Mouse (Mus musculus) limb, embryonic 13.5 days (tissue): ENCODE measurements around the gene Olfr323. TPM values are rescaled to one million over a fixed set of nuclear protein-coding genes. Genes with fewer than 3 reads are reported as not detected.

ENCODE experiments used
- ATAC-seq: fragments of 200-750 bp; cut with Nextera tagmentation; 2 replicates; pipeline ENCODE4 v1.8.0; 2017; ENCODE audit warnings: low read depth, moderate number of reproducible peaks, moderate TSS enrichment; ENCODE audit not compliant: low FRiP score
- H3K27ac ChIP-seq: fragments of 300-500 bp; sonication (generic); 2 replicates; pipeline ENCODE4 v1.5.1; 2015; ENCODE audit warnings: inconsistent platforms, mild to moderate bottlenecking, moderate library complexity
- H3K27me3 ChIP-seq: fragments of 300-500 bp; sonication (generic); 2 replicates; pipeline ENCODE4 v1.6.1; 2015; ENCODE audit warnings: mild to moderate bottlenecking, inconsistent platforms
- H3K36me3 ChIP-seq: fragments of 300-500 bp; sonication (generic); 2 replicates; pipeline ENCODE4 v1.6.1; 2015; ENCODE audit warnings: inconsistent platforms, mild to moderate bottlenecking, moderate library complexity
- H3K4me1 ChIP-seq: fragments of 300-500 bp; sonication (generic); 2 replicates; pipeline ENCODE4 v1.6.1; 2015; ENCODE audit warnings: inconsistent platforms
- H3K4me2 ChIP-seq: fragments of 300-500 bp; sonication (generic); replicated peaks from 2 replicates; pipeline ENCODE4 v1.6.1; 2015; ENCODE audit warnings: inconsistent platforms, mild to moderate bottlenecking, moderate library complexity
- H3K4me3 ChIP-seq: fragments of 300-500 bp; sonication (generic); 2 replicates; pipeline ENCODE4 v1.5.1; 2015; ENCODE audit warnings: moderate library complexity, mild to moderate bottlenecking, inconsistent platforms
- H3K9ac ChIP-seq: fragments of 300-500 bp; sonication (generic); 2 replicates; pipeline ENCODE4 v1.6.1; 2015; ENCODE audit warnings: mild to moderate bottlenecking, inconsistent platforms
- H3K9me3 ChIP-seq: fragments of 300-500 bp; sonication (generic); 2 replicates; pipeline ENCODE4 v1.6.1; 2016; ENCODE audit warnings: inconsistent platforms
- WGBS: fragments of 180-500 bp; shearing (Covaris S2); methylation state at CpG from one replicate; pipeline ENCODE4 v1.1.7; 2015; 5-methylcytosine and 5-hydroxymethylcytosine counted together
- polyA plus RNA-seq: library from polyadenylated mRNA; unstranded; fragments of >200 nt; fragmentation: Nextera tagmentation; extraction: Ambion mirVana; gene quantifications from 2 replicates; pipeline ENCODE4 v1.2.1, GENCODE M21; 2015

Gene Olfr323
- polyA plus RNA-seq: not detected in 2 replicates

DNA sequence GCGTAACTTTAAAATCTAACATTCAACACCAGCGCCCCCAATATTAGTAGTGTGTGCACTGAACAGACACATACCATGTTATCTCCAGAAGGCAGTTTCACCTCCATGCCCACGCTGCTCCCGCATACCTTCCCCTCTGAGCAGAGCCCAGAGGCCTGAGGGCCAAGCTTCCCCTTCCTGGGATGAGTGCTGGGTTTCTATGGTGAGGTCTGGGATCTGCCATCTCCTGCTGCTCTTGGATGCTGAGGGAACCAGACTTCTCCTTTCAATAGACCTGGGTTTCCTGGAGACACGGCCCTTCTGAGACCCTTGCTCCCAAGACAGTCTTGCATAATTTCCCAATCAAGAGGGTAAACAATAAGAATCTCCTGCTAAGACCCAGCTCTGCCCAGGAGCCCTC is at the start of gene Olfr323:
Gene Olfr323 (minus strand): TSS at position 101 of the 400 bp plus-strand sequence.
- Histone ChIP-seq H3K9me3 (no peaks in the 10 kb centered on the region), H3K27me3 (no peaks in the 10 kb centered on the region), H3K27ac (no peak within 1 kb of the TSS), H3K4me3 (no peak within 1 kb of the TSS), H3K9ac (no peak within 1 kb of the TSS), H3K4me1 (no peaks in the 10 kb centered on the region), H3K4me2 (no peak within 1 kb of the TSS), H3K36me3 (no peaks in the 10 kb centered on the region)
- no peak for ATAC-seq
- WGBS: 80% methylated on average over 5 of the region's 5 CpGs

DNA sequence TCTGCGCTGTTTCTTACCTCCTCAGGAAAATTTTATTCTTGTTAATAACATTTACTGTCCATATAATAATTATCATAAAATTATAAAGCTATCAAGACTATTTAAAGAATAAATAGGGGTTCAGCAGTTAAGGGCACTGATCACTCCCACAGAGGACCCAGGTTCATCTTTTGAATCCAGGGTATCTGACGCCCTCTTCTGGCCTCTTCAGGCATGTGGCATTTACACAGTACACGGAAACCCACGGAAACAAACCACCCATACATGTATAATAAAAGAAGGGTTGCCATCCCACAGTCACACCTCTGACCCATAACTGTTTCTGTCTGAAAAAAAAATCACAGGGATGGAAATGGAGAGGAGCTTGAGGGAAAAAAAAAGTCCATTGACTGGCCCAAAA is 41.5 kb upstream of the Olfr323 start:
- WGBS: 51% methylated on average over 4 of the region's 4 CpGs
- no peak overlapping the region for H3K27ac ChIP-seq
- H3K9me3 ChIP-seq: no peaks in the 10 kb centered on the region
- H3K4me2 ChIP-seq: no peak overlapping the region
- H3K4me3 ChIP-seq: no peak overlapping the region
- H3K27me3 ChIP-seq: no peaks in the 10 kb centered on the region
- no peak for ATAC-seq
- H3K36me3 ChIP-seq: no peaks in the 10 kb centered on the region
- H3K4me1 ChIP-seq: no peaks in the 10 kb centered on the region
- H3K9ac ChIP-seq: no peak overlapping the region

DNA sequence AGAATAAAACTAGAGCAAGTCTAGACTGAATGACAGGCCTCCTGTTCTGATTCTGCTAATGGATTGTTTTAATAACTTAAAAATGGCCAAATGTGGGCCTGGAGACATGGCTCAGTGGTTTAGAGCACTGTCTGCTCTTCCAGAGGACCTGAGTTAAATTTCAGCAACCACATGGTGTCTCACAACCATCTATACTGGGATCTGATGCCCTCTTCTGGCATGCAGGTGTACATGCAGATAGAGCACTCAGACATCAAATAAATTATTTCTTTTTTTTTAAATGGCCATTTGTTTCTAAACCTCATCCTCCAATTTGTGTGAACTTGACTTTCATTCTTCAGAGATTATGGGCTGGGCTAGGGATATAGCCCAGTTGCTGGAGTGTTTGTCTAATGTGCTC is 39.0 kb upstream of the Olfr323 start:
- no peaks in the 10 kb centered on the region for H3K36me3 ChIP-seq
- H3K27me3 ChIP-seq: no peaks in the 10 kb centered on the region
- H3K4me1 ChIP-seq: no peaks in the 10 kb centered on the region
- no peak for ATAC-seq
- H3K27ac ChIP-seq: no peak overlapping the region
- H3K4me2 ChIP-seq: no peak overlapping the region
- H3K9me3 ChIP-seq: no peaks in the 10 kb centered on the region
- H3K9ac ChIP-seq: no peak overlapping the region
- H3K4me3 ChIP-seq: no peak overlapping the region

DNA sequence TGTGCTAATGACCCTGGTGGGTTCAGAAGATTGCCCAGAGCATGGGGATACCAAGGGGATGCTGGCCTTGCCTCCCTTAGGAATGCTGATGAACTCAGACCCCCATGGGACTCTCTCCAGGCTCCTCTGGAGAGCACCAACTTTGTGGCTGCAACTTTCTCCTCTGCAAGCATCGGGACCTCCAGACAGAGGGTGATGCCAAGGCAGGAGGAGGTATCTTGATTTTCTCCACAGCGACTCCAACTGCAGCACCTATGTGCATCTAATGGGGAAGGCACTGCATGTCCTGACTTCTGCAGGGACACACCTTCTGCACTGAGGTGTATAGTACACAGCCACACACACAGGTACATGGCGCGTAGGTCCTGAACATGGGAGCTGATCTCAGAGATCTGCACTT is 28.3 kb upstream of the Olfr323 start, which contains the start of gene Olfr322:
Gene Olfr322 (plus strand): TSS at position 187 of the 400 bp plus-strand sequence.
- no peaks in the 10 kb centered on the region for H3K9me3 ChIP-seq
- 77% methylated on average over 4 of the region's 4 CpGs for WGBS
- no peak within 1 kb of the TSS for H3K4me3 ChIP-seq
- no peak within 1 kb of the TSS for H3K9ac ChIP-seq
- H3K36me3 ChIP-seq: no peaks in the 10 kb centered on the region
- no peak within 1 kb of the TSS for H3K4me2 ChIP-seq
- H3K4me1 ChIP-seq: 0 out of 2 replicates have a peak, but pooled peaks cover 4% of the 10 kb centered on the region
- H3K27me3 ChIP-seq: no peaks in the 10 kb centered on the region
- H3K27ac ChIP-seq: no peak within 1 kb of the TSS
- no peak for ATAC-seq

DNA sequence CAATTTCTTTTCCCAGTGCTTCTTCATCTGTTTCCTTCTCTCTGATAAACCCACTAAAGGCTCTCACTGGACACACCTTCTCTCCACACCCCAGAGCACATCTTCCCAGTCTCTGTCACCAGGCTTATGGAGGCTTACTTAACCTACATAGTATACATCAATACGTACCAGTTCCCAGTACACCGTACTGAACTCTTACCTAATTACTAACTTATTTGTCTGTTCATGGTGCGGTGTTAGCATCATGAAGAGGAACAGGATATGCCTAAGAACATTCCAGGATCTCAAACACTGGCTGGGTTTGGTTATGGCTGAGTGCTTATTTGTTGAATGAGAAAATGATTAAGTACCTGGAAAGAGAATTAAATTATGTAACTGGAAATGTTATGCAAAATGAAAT is 24.9 kb upstream of the Olfr323 start:
- Histone ChIP-seq H3K4me3 (no peak overlapping the region), H3K4me2 (no peak overlapping the region), H3K9me3 (no peaks in the 10 kb centered on the region), H3K27ac (no peak overlapping the region), H3K9ac (no peak overlapping the region), H3K27me3 (no peaks in the 10 kb centered on the region), H3K4me1 (0 out of 2 replicates have a peak, but pooled peaks cover 4% of the 10 kb centered on the region), H3K36me3 (no peaks in the 10 kb centered on the region)
- no peak for ATAC-seq
- WGBS: 86% methylated on average over 3 of the region's 3 CpGs

DNA sequence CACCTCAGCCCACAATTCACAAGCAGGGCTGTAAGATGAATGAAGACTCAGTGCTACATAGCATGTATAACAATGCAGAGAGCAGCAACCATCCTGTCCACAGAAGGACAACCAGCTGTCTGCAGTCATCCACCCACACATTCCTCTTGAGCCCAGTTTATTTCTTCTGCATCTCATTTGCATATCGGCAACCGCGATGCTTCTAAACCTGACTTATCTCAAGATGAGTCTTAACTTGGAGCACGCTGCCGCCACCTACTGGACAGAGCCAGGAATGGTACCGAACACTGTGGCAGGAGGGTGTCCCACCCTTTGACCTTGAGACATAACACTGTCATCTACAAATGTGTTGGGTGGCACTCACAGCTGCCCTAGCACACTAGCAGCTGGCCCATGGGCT is 13.0 kb upstream of the Olfr323 start:
- H3K36me3 ChIP-seq: no peaks in the 10 kb centered on the region
- no peak overlapping the region for H3K9ac ChIP-seq
- no peaks in the 10 kb centered on the region for H3K9me3 ChIP-seq
- no peak for ATAC-seq
- H3K27ac ChIP-seq: no peak overlapping the region
- H3K4me3 ChIP-seq: no peak overlapping the region
- no peak overlapping the region for H3K4me2 ChIP-seq
- peaks cover 7% of the 10 kb centered on the region; the same call in 1 of the 2 replicates for H3K4me1 ChIP-seq
- 39% methylated on average over 6 of the region's 6 CpGs for WGBS
- peaks cover 36% of the 10 kb centered on the region for H3K27me3 ChIP-seq

DNA sequence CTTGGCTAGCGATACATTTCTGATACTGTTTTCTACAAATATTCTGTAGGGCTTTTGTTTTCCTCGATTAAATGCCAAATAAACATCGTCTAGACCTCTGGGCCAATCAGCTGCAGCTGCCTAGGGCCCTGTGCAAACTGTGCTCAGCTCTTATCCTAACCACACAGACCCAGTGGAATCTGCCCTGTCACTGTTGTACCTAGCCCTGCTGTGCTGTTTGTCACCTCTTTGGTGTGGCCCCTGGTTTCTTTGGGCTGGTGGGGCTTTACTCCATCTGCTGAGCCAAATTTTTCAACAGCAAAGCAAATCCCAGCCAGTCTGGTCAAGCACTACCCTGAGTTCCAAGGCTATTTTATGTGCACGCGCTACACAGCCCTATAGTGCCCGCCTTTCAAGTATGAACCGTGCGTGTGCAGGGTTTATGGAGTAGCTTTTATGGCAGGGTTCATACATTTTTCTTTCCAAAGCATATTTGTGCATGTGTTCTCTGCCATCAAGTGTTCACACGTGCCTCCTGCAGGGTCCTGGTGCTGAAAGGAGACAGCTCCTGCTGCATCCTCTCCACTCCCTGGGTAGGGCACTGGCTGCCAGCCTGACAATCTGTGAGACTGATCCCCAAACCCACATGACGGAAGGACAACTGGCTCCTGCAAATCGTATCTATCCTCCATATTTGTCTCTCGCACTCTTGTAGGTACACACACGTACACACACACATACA is 11.5 kb upstream of the Olfr323 start:
- Histone ChIP-seq H3K4me1 (peaks cover 7% of the 10 kb centered on the region; the same call in 1 of the 2 replicates), H3K4me2 (no peak overlapping the region), H3K36me3 (no peaks in the 10 kb centered on the region), H3K9me3 (no peaks in the 10 kb centered on the region), H3K9ac (no peak overlapping the region), H3K27me3 (peaks cover 51% of the 10 kb centered on the region), H3K27ac (no peak overlapping the region), H3K4me3 (no peak overlapping the region)
- 80% methylated on average over 13 of the region's 13 CpGs for WGBS
- ATAC-seq: no peak

DNA sequence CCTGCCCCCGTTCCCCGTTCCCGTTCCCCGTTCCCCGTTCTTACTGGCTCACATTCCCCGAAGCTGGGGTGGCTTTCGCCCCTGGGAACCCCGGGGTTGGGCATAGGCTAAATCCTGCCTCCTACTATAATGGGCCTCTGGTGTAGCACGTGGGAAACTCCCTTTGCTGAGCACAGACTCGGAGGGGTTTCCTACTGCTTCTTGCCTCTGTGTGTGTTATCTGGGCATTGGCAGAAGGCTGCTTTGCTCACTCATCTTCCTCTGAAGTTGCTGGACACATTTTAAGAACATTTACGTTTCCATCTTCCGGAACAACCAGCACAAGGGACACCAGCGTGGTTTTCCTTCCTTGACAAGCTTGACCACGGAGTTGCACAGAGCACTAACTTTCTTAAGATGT is 10.8 kb upstream of the Olfr323 start:
- Histone ChIP-seq H3K36me3 (no peaks in the 10 kb centered on the region), H3K4me1 (peaks cover 7% of the 10 kb centered on the region; the same call in 1 of the 2 replicates), H3K9me3 (no peaks in the 10 kb centered on the region), H3K27me3 (peaks cover 53% of the 10 kb centered on the region), H3K27ac (no peak overlapping the region), H3K4me2 (peak overlapping the region; percentile 74), H3K9ac (peak overlapping the region; percentile 61; the same call in 1 of the 2 replicates), H3K4me3 (peak overlapping the region; percentile 41)
- no peak for ATAC-seq
- 26% methylated on average over 14 of the region's 14 CpGs for WGBS

DNA sequence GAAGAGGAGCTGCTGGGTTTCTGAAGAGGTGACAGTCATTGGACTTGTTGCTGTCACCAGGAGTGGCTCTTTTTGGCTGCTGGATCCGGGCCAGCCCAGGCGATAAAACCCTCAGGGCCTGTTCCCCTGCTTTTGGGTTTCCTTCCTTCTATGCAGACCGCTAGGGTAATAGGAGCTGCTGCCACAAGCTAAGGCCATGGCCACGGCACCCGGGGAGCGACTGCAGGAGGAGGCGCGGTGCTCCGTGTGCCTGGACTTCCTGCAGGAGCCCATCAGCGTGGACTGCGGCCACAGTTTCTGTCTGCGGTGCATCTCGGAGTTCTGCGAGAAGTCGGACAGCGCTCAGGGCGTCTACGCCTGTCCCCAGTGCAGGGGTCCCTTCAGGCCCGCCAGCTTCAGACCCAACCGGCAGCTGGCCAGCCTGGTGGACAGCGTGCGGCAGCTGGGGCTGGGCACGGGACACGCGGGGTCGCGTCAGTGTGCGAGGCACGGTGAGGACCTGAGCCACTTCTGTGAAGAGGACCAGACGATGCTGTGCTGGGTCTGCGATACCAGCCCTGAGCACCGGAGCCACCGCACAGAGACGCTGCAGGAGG is 10.1 kb upstream of the Olfr323 start, which contains the start of gene Trim58:
Gene Trim58 (plus strand): TSS at position 194 of the 596 bp plus-strand sequence.
- 0 out of 2 replicates have a peak, but pooled peaks have one; percentile 32 for ATAC-seq
- Histone ChIP-seq H3K9me3 (no peaks in the 10 kb centered on the region), H3K27me3 (peaks cover 53% of the 10 kb centered on the region), H3K4me2 (peak within 1 kb of the TSS; percentile 74), H3K27ac (no peak within 1 kb of the TSS; the same call in 1 of the 2 replicates), H3K4me1 (peaks cover 7% of the 10 kb centered on the region; the same call in 1 of the 2 replicates), H3K9ac (peak within 1 kb of the TSS; percentile 61), H3K4me3 (peak within 1 kb of the TSS; percentile 41), H3K36me3 (no peaks in the 10 kb centered on the region)
- WGBS: 3% methylated on average over 34 of the region's 34 CpGs

DNA sequence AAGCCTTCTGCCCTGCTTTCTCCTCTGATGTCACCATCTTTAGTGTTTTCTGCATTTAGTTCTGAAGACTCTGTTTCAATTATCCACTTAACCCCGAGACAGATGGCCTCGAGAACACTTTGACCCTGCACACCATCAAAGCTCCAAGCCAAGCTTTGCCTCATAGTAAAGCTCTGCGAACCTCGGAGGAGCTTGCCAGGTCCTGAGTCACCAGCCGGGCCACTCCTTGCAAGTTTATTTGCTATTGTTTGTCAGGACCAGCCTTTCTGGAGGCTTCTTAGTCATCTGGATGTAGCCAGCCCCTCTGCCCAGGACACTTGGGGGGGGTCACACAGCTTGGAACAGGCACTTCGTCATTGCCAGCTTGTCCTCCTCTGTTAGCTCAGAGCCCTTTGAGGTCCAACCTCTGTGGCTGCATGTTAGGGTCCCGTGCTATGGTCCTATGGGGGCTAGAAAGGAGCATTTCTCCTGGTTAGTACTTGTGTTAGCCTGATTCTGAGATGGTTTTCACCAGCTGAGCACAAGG is 7.9 kb upstream of the Olfr323 start:
- Histone ChIP-seq H3K9ac (no peak overlapping the region), H3K4me1 (peaks cover 7% of the 10 kb centered on the region; the same call in 1 of the 2 replicates), H3K4me2 (no peak overlapping the region), H3K9me3 (no peaks in the 10 kb centered on the region), H3K27ac (no peak overlapping the region), H3K4me3 (no peak overlapping the region), H3K36me3 (no peaks in the 10 kb centered on the region), H3K27me3 (peaks cover 53% of the 10 kb centered on the region)
- ATAC-seq: no peak
- 28% methylated on average over 7 of the region's 7 CpGs for WGBS

DNA sequence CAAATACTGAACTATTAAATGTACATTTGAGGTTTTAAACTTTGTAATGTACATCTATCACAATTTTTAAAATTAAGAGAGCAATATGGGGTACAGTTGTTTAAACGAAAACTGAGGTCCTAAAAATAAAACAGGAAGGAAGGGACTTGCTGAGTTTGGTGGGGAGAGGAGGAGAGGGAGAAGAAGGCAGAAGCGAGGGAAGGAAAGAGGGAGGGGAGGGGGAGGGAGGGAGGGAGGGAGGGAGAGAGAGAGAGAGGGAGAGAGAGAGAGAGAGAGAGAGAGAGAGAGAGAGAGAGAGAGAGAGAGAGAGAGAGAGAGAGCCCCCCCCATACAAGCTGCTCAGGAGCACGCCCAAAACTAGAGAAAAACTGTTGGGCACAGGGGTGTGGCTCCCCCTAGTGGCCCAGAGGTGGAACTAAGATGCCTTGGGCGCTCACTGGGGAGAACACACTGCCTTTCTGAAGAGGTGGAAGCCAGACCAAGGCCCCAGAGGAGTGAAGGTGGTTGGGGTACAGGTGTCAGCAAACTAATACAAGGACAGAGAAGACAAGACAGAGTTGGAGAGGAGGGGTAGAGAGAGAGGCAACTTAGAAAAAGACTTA is 6.2 kb upstream of the Olfr323 start:
- no peak for ATAC-seq
- no peaks in the 10 kb centered on the region for H3K9me3 ChIP-seq
- H3K9ac ChIP-seq: no peak overlapping the region
- H3K27me3 ChIP-seq: peaks cover 45% of the 10 kb centered on the region
- H3K4me3 ChIP-seq: no peak overlapping the region
- no peaks in the 10 kb centered on the region for H3K36me3 ChIP-seq
- 22% methylated on average over 4 of the region's 4 CpGs for WGBS
- no peak overlapping the region for H3K27ac ChIP-seq
- no peak overlapping the region for H3K4me2 ChIP-seq
- peaks cover 7% of the 10 kb centered on the region; the same call in 1 of the 2 replicates for H3K4me1 ChIP-seq

DNA sequence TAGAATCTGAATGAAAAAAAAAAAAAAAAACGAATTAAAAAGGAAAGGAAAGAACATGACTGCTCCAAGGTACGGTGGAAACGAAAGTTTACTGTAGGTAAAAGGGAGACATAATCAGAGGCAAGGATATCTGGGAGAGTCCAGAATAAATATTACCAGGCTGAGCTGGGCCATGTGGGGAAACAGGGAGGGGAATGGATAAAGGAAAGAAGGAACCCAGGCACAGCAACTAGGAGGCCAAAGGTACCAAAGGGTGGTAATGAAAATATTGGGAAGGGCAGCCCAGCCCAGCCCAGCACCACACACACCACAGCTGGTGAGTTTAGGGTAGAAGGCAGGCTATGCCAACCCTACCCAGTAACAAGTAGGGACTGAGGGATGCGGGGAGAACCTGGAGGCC is 4.6 kb upstream of the Olfr323 start:
- no peak overlapping the region for H3K4me3 ChIP-seq
- no peaks in the 10 kb centered on the region for H3K4me1 ChIP-seq
- WGBS: 59% methylated on average over 4 of the region's 4 CpGs

More for the DNA sequence above, 4.6 kb upstream of the Olfr323 start:
- ATAC-seq: no peak
- Histone ChIP-seq H3K27ac (no peak overlapping the region), H3K4me2 (no peak overlapping the region), H3K36me3 (no peaks in the 10 kb centered on the region), H3K27me3 (peaks cover 29% of the 10 kb centered on the region), H3K9me3 (no peaks in the 10 kb centered on the region), H3K9ac (no peak overlapping the region)
